ENCODE assay signal across 10 mouse cellular contexts in genomic region chr4:107823511-107823910, GRCm38 (mm10). TPM values are rescaled to one million over a fixed set of nuclear protein-coding genes. Genes with fewer than 3 reads are reported as not detected.
A peak's percentile ranks its signal among the peaks of the same experiment; 100 is the strongest.
DNase-seq lines count a peak whose midpoint lies in the region; ATAC-seq and TF ChIP-seq lines count a peak whose summit lies in the region.
"Had no signal": no experiment of that assay in that cellular context is flagged by ENCODE, and none has a peak within 500 bp of the region (broad histone marks: within the 10 kb centered on the region; RNA-seq: fewer than 3 reads in every experiment).

No protein-coding gene starts in this region.

- no peaks in the 10 kb centered on the region for H3K36me3 ChIP-seq in kidney, embryonic 16.5 days (ENCODE audit: insufficient read depth, low read length)
- no peaks in the 10 kb centered on the region; the same call in 1 of the 2 replicates for H3K36me3 ChIP-seq in hindbrain, embryonic 12.5 days
- peaks cover 4% of the 10 kb centered on the region; the same call in 1 of the 2 replicates for H3K36me3 ChIP-seq in midbrain, postnatal 0 days (ENCODE audit: insufficient read depth, low read length)

- DNase-seq in kidney, postnatal 4 days = peak; percentile 29 to 48
- DNase-seq in cerebellum, postnatal 14 days = peak; percentile 94 to 95
- DNase-seq in midbrain, postnatal 0 days (ENCODE audit: low spot score) = peak; percentile 77
- no peak for DNase-seq in urinary bladder, postnatal 36 days (ENCODE audit: low spot score in 2 of 2)
- DNase-seq in layer of hippocampus, adult 9-10 months (ENCODE audit: low spot score) = no peak
- no peak for DNase-seq in frontal cortex, adult 2 months (ENCODE audit: extremely low spot score in 1 of 2, low spot score in 1 of 2)
- DNase-seq: kidney, postnatal 14 days had no signal

- no peak overlapping the region for H3K9ac ChIP-seq in kidney, embryonic 16.5 days (replicated peaks; ENCODE audit: low read length)
- H3K9ac ChIP-seq in hindbrain, embryonic 12.5 days = peak overlapping the region; percentile 24; the same call in 1 of the 2 replicates
- H3K9ac ChIP-seq in midbrain, postnatal 0 days (replicated peaks; ENCODE audit: low read length, poor library complexity, severe bottlenecking) = peak overlapping the region; percentile 60

- H3K4me2 ChIP-seq in kidney, embryonic 16.5 days (replicated peaks; ENCODE audit: low read depth, low read length) = no peak overlapping the region
- H3K4me2 ChIP-seq in hindbrain, embryonic 12.5 days (replicated peaks) = peak overlapping the region; percentile 30
- H3K4me2 ChIP-seq in midbrain, postnatal 0 days (ENCODE audit: low read depth, low read length, poor library complexity, severe bottlenecking) = peak overlapping the region; percentile 48

- H3K27ac ChIP-seq in kidney, embryonic 16.5 days (ENCODE audit: low read length) = no peak overlapping the region
- H3K27ac ChIP-seq in hindbrain, embryonic 12.5 days = peak overlapping the region; percentile 75
- H3K27ac ChIP-seq in midbrain, postnatal 0 days (ENCODE audit: low read depth, low read length) = peak overlapping the region; percentile 75

- 0 out of 2 replicates have a peak, but pooled peaks cover 4% of the 10 kb centered on the region for H3K27me3 ChIP-seq in kidney, embryonic 16.5 days (ENCODE audit: insufficient read depth, low read length)
- peaks cover 11% of the 10 kb centered on the region; the same call in 1 of the 2 replicates for H3K27me3 ChIP-seq in hindbrain, embryonic 12.5 days
- H3K27me3 ChIP-seq in midbrain, postnatal 0 days (ENCODE audit: insufficient read depth, low read length) = no peaks in the 10 kb centered on the region
- H3K27me3 ChIP-seq: CH12.LX had no signal

- 36% methylated on average over 11 of the region's 11 CpGs for WGBS in kidney, embryonic 16.5 days
- WGBS in hindbrain, embryonic 12.5 days = 25% methylated on average over 11 of the region's 11 CpGs
- WGBS in midbrain, postnatal 0 days = 8% methylated on average over 11 of the region's 11 CpGs

- no peak for TF ChIP-seq CTCF in midbrain, postnatal 0 days (IDR thresholded peaks at IDR 0.05)

- peaks cover 22% of the 10 kb centered on the region for H3K4me1 ChIP-seq in kidney, embryonic 16.5 days (ENCODE audit: insufficient read depth, low read length)
- H3K4me1 ChIP-seq in hindbrain, embryonic 12.5 days = peaks cover 99% of the 10 kb centered on the region
- H3K4me1 ChIP-seq in midbrain, postnatal 0 days (ENCODE audit: insufficient read depth, low read length) = peaks cover 47% of the 10 kb centered on the region

- H3K9me3 ChIP-seq in kidney, embryonic 16.5 days (ENCODE audit: low read length) = no peaks in the 10 kb centered on the region
- H3K9me3 ChIP-seq in hindbrain, embryonic 12.5 days (replicated peaks) = no peaks in the 10 kb centered on the region
- no peaks in the 10 kb centered on the region for H3K9me3 ChIP-seq in midbrain, postnatal 0 days (ENCODE audit: low read length)

- H3K4me3 ChIP-seq in kidney, embryonic 16.5 days (ENCODE audit: low read length) = no peak overlapping the region
- H3K4me3 ChIP-seq in hindbrain, embryonic 12.5 days = no peak overlapping the region
- H3K4me3 ChIP-seq in midbrain, postnatal 0 days (ENCODE audit: low read depth, low read length) = peak overlapping the region; percentile 28

- ATAC-seq in kidney, embryonic 16.5 days (ENCODE audit: low FRiP score, low TSS enrichment) = no peak
- peak; percentile 15 for ATAC-seq in hindbrain, embryonic 12.5 days (ENCODE audit: low FRiP score)
- ATAC-seq in midbrain, postnatal 0 days (ENCODE audit: low FRiP score) = no peak

RNA-seq across cellular contexts. Expression of gene Lrp8, which starts 21.4 kb away (rescaled TPM):
- polyA plus RNA-seq in kidney, embryonic 16.5 days (2015; fragmentation: Nextera tagmentation; extraction: Ambion mirVana) = 1.1 and 1.2 TPM in 2 replicates
- 46.7 and 52.6 TPM in 2 replicates for polyA plus RNA-seq in hindbrain, embryonic 12.5 days (2016; fragmentation: Nextera tagmentation; extraction: Ambion mirVana)
- 74.1 and 78.5 TPM in 2 replicates for total RNA-seq in midbrain, postnatal 0 days (2014; rRNA removed)
- 31.9 and 35.2 TPM in 2 replicates for polyA plus RNA-seq in midbrain, postnatal 0 days (2015; fragmentation: Nextera tagmentation; extraction: Ambion mirVana)
- 73.0 and 77.6 TPM in 2 replicates for polyA plus RNA-seq in frontal cortex, adult 2 months (2012; rRNA removed)

RNA-seq across cellular contexts. Expression of gene Magoh, which starts 56.0 kb away (rescaled TPM):
- polyA plus RNA-seq in kidney, embryonic 16.5 days (2015; fragmentation: Nextera tagmentation; extraction: Ambion mirVana) = 158 and 165 TPM in 2 replicates
- polyA plus RNA-seq in hindbrain, embryonic 12.5 days (2016; fragmentation: Nextera tagmentation; extraction: Ambion mirVana) = 173 and 174 TPM in 2 replicates
- 44.5 and 45.3 TPM in 2 replicates for total RNA-seq in midbrain, postnatal 0 days (2014; rRNA removed)
- 117 and 124 TPM in 2 replicates for polyA plus RNA-seq in midbrain, postnatal 0 days (2015; fragmentation: Nextera tagmentation; extraction: Ambion mirVana)
- polyA plus RNA-seq in frontal cortex, adult 2 months (2012; rRNA removed) = 48.9 and 53.2 TPM in 2 replicates

Comparison
In these comparisons a context has a peak if more than half of its experiments do, and no peak if none do; other contexts are left out.
1. DNase-seq: peak in kidney, postnatal 4 days (2 of 2), cerebellum, postnatal 14 days (2 of 2) and midbrain, postnatal 0 days (single experiment); none in urinary bladder, postnatal 36 days (0 of 2), layer of hippocampus, adult 9-10 months (single experiment) and frontal cortex, adult 2 months (0 of 2).
2. RNA of gene Lrp8, which starts 21.4 kb away (polyA plus RNA-seq): 73.0 to 77.6 TPM in frontal cortex, adult 2 months, 46.7 to 52.6 TPM in hindbrain, embryonic 12.5 days and 31.9 to 35.2 TPM in midbrain, postnatal 0 days; 1.1 to 1.2 TPM in kidney, embryonic 16.5 days; every median in the first group is over 10 times any median in the second.